In genomic region chr13:107073039-107073620, GRCm38 (mm10) we compare ENCODE assay signal across 8 mouse cellular contexts. TPM values are rescaled to one million over a fixed set of nuclear protein-coding genes. Genes with fewer than 3 reads are reported as not detected.
DNase-seq lines count a peak whose midpoint lies in the region; ATAC-seq and TF ChIP-seq lines count a peak whose summit lies in the region.

No protein-coding gene starts in this region.

- peak overlapping the region; percentile 69 for H3K27ac ChIP-seq in forebrain, postnatal 0 days (ENCODE audit: low read depth, low read length)
- peak overlapping the region; percentile 88 for H3K27ac ChIP-seq in layer of hippocampus, adult 2 months
- H3K27ac ChIP-seq in liver, postnatal 0 days (ENCODE audit: low read depth): no peak overlapping the region
- no peak overlapping the region for H3K27ac ChIP-seq in stomach, embryonic 15.5 days
- no peak overlapping the region for H3K27ac ChIP-seq in thymus, adult 2 months (ENCODE audit: control insufficient read depth, insufficient read depth, low read length)

- no peak for TF ChIP-seq CTCF in forebrain, postnatal 0 days (IDR thresholded peaks at IDR 0.05; ENCODE audit: low read depth)
- TF ChIP-seq CTCF in layer of hippocampus, adult 2 months (conservative IDR thresholded peaks at IDR 0.05): no peak
- no peak for TF ChIP-seq CTCF in liver, postnatal 0 days (IDR thresholded peaks at IDR 0.05; ENCODE audit: low read depth)
- TF ChIP-seq CTCF in thymus, adult 2 months (IDR thresholded peaks at IDR 0.05; ENCODE audit: borderline replicate concordance, control insufficient read depth, extremely low read depth, insufficient read depth, low read length, poor library complexity): no peak

- H3K4me3 ChIP-seq in forebrain, postnatal 0 days (ENCODE audit: low read depth, low read length): peak overlapping the region; percentile 21; the same call in 1 of the 2 replicates
- H3K4me3 ChIP-seq in layer of hippocampus, adult 2 months: peak overlapping the region; percentile 47
- peak overlapping the region; percentile 24; the same call in 1 of the 2 replicates for H3K4me3 ChIP-seq in liver, postnatal 0 days (ENCODE audit: low read depth, low read length)
- H3K4me3 ChIP-seq in stomach, embryonic 15.5 days (replicated peaks): peak overlapping the region; percentile 23
- H3K4me3 ChIP-seq in thymus, adult 2 months (ENCODE audit: control insufficient read depth, insufficient read depth, low read length): no peak overlapping the region

- ATAC-seq in forebrain, postnatal 0 days: peak; percentile 90
- no peak for ATAC-seq in liver, postnatal 0 days
- 0 out of 2 replicates have a peak, but pooled peaks have one; percentile 39 for ATAC-seq in stomach, embryonic 15.5 days (ENCODE audit: insufficient read depth, low FRiP score, low read depth)

- peak overlapping the region; percentile 52 for H3K9ac ChIP-seq in forebrain, postnatal 0 days
- H3K9ac ChIP-seq in liver, postnatal 0 days (replicated peaks): peak overlapping the region; percentile 46; the same call in 1 of the 2 replicates
- H3K9ac ChIP-seq in stomach, embryonic 15.5 days: no peak overlapping the region

- H3K36me3 ChIP-seq in forebrain, postnatal 0 days (ENCODE audit: insufficient read depth): no peaks in the 10 kb centered on the region
- H3K36me3 ChIP-seq in liver, postnatal 0 days (replicated peaks; ENCODE audit: insufficient read depth, low read length): no peaks in the 10 kb centered on the region
- no peaks in the 10 kb centered on the region for H3K36me3 ChIP-seq in stomach, embryonic 15.5 days
- no peaks in the 10 kb centered on the region for H3K36me3 ChIP-seq in thymus, adult 2 months (ENCODE audit: control insufficient read depth, insufficient read depth, low read length)

- peak overlapping the region; percentile 48 for H3K4me2 ChIP-seq in forebrain, postnatal 0 days (ENCODE audit: low read depth)
- peak overlapping the region; percentile 65 for H3K4me2 ChIP-seq in liver, postnatal 0 days (ENCODE audit: low read depth, low read length)
- peak overlapping the region; percentile 58 for H3K4me2 ChIP-seq in stomach, embryonic 15.5 days

- no peaks in the 10 kb centered on the region for H3K9me3 ChIP-seq in forebrain, postnatal 0 days (ENCODE audit: low read length)
- H3K9me3 ChIP-seq in liver, postnatal 0 days (ENCODE audit: low read length): no peaks in the 10 kb centered on the region
- no peaks in the 10 kb centered on the region for H3K9me3 ChIP-seq in stomach, embryonic 15.5 days

- H3K4me1 ChIP-seq in forebrain, postnatal 0 days (ENCODE audit: insufficient read depth): peaks cover 12% of the 10 kb centered on the region
- peaks cover 23% of the 10 kb centered on the region for H3K4me1 ChIP-seq in liver, postnatal 0 days (ENCODE audit: insufficient read depth)
- H3K4me1 ChIP-seq in stomach, embryonic 15.5 days: peaks cover 9% of the 10 kb centered on the region; the same call in 1 of the 2 replicates
- no peaks in the 10 kb centered on the region for H3K4me1 ChIP-seq in thymus, adult 2 months (replicated peaks; ENCODE audit: control insufficient read depth, insufficient read depth, low read length)

- peak; percentile 34 for DNase-seq in gastrocnemius, postnatal 25 days
- no peak for DNase-seq in gastrocnemius, adult 8-10 months (ENCODE audit: low spot score in 2 of 2)
- peak; percentile 6 for DNase-seq in cerebellum, adult 11 months
- peak; percentile 67 for DNase-seq in forebrain, postnatal 0 days
- peak; percentile 15 to 22 for DNase-seq in layer of hippocampus, adult 2 months (ENCODE audit: low spot score in 2 of 2)
- no peak for DNase-seq in liver, postnatal 0 days
- DNase-seq in thymus, adult 2 months: no peak

- 1% methylated on average over 14 of the region's 14 CpGs for WGBS in forebrain, postnatal 0 days
- 22% methylated on average over 14 of the region's 14 CpGs for WGBS in liver, postnatal 0 days (ENCODE audit: insufficient replicate concordance)
- 8% methylated on average over 14 of the region's 14 CpGs for WGBS in stomach, embryonic 15.5 days
- 79% methylated on average over 14 of the region's 14 CpGs for WGBS in thymus, adult 2 months

- no peak for TF ChIP-seq POLR2A in thymus, adult 2 months (IDR thresholded peaks at IDR 0.05; ENCODE audit: control insufficient read depth, extremely low read depth, insufficient read depth, low read length, poor library complexity)

- TF ChIP-seq EP300 in liver, postnatal 0 days (IDR thresholded peaks at IDR 0.05; ENCODE audit: low read depth): no peak

- no peaks in the 10 kb centered on the region for H3K27me3 ChIP-seq in forebrain, postnatal 0 days (ENCODE audit: insufficient read depth, low read length)
- no peaks in the 10 kb centered on the region for H3K27me3 ChIP-seq in liver, postnatal 0 days (ENCODE audit: insufficient read depth, low read length)
- no peaks in the 10 kb centered on the region for H3K27me3 ChIP-seq in stomach, embryonic 15.5 days (replicated peaks)
- no peaks in the 10 kb centered on the region for H3K27me3 ChIP-seq in thymus, adult 2 months (ENCODE audit: control insufficient read depth, insufficient read depth, low read length)

RNA-seq across cellular contexts. Expression of gene Kif2a, which starts 51.2 kb away (rescaled TPM):
- total RNA-seq in gastrocnemius, postnatal 25 days (2021): 10 to 100 TPM; 23.3 to 23.4 TPM
- 10 to 100 TPM; 28.6 to 37.5 (median 29.8) TPM for total RNA-seq in gastrocnemius, adult 8-10 months (2022)
- total RNA-seq in forebrain, postnatal 0 days (2014; rRNA removed): 43.4 and 43.6 TPM in 2 replicates
- polyA plus RNA-seq in forebrain, postnatal 0 days (2015; fragmentation: Nextera tagmentation; extraction: Ambion mirVana): 59.8 and 65.5 TPM in 2 replicates
- 100 to 1,000 TPM; 117 to 120 TPM for total RNA-seq in layer of hippocampus, adult 2 months (2021)
- polyA plus RNA-seq in liver, postnatal 0 days (2015; fragmentation: Nextera tagmentation; extraction: Ambion mirVana): 15.5 and 21.2 TPM in 2 replicates
- polyA plus RNA-seq in stomach, embryonic 15.5 days (2015; fragmentation: Nextera tagmentation; extraction: Ambion mirVana): 16.0 and 21.5 TPM in 2 replicates
- 3.7 and 4.5 TPM in 2 replicates for polyA plus RNA-seq in thymus, adult 2 months (2012; rRNA removed)

Comparison
In these comparisons a context has a peak if more than half of its experiments do, and no peak if none do; other contexts are left out.
1. DNase-seq: peak in gastrocnemius, postnatal 25 days (single experiment), cerebellum, adult 11 months (single experiment), forebrain, postnatal 0 days (single experiment) and layer of hippocampus, adult 2 months (2 of 2); none in gastrocnemius, adult 8-10 months (0 of 2), liver, postnatal 0 days (single experiment) and thymus, adult 2 months (single experiment).
2. H3K27ac ChIP-seq: peak in forebrain, postnatal 0 days (single experiment) and layer of hippocampus, adult 2 months (single experiment); none in liver, postnatal 0 days (single experiment), stomach, embryonic 15.5 days (single experiment) and thymus, adult 2 months (single experiment).
3. Peak in every context shown above with its lines, with median percentiles within 50 percentile points of each other: H3K4me2 ChIP-seq.